Mouse (Mus musculus) ovary, postnatal 14 days (tissue): ENCODE data around the gene Mrgprh.

ENCODE experiments used
- DNase-seq: peaks from one replicate; pipeline ENCODE4 v3.0.0; 2022; ENCODE audit warnings: low spot score

The Mrgprh gene

GRCm38 (mm10) chr17:12875734-12876133 lies at the start of gene Mrgprh:
Gene Mrgprh (plus strand): TSS chr17:12876034.
- no peak for DNase-seq

- no peak for DNase-seq
Observed at GRCm38 (mm10) chr17:12830351-12830750, 45.5 kb upstream of the Mrgprh start.

- DNase-seq: no peak
Observed at GRCm38 (mm10) chr17:12832231-12832630, 43.6 kb upstream of the Mrgprh start.

GRCm38 (mm10) chr17:12832657-12833056 lies 43.2 kb upstream of the Mrgprh start:
- no peak for DNase-seq

- DNase-seq: no peak
Observed at GRCm38 (mm10) chr17:12834317-12834716, 41.5 kb upstream of the Mrgprh start.

GRCm38 (mm10) chr17:12834826-12835225 lies 41.0 kb upstream of the Mrgprh start:
- DNase-seq: no peak

GRCm38 (mm10) chr17:12835738-12836137 lies 40.1 kb upstream of the Mrgprh start:
- no peak for DNase-seq

GRCm38 (mm10) chr17:12839475-12840267 lies 36.2 kb upstream of the Mrgprh start:
- no peak for DNase-seq

GRCm38 (mm10) chr17:12843826-12844225 lies 32.0 kb upstream of the Mrgprh start:
- DNase-seq: no peak

GRCm38 (mm10) chr17:12844540-12844939 lies 31.3 kb upstream of the Mrgprh start:
- DNase-seq: no peak

- no peak for DNase-seq
Observed at GRCm38 (mm10) chr17:12845862-12846261, 30.0 kb upstream of the Mrgprh start.

- DNase-seq: no peak
Observed at GRCm38 (mm10) chr17:12846474-12846873, 29.4 kb upstream of the Mrgprh start.

GRCm38 (mm10) chr17:12847736-12848135 lies 28.1 kb upstream of the Mrgprh start:
- no peak for DNase-seq

GRCm38 (mm10) chr17:12849778-12850382 lies 26.0 kb upstream of the Mrgprh start:
- no peak for DNase-seq

GRCm38 (mm10) chr17:12851689-12852088 lies 24.1 kb upstream of the Mrgprh start:
- DNase-seq: no peak

- DNase-seq: no peak
Observed at GRCm38 (mm10) chr17:12853821-12854220, 22.0 kb upstream of the Mrgprh start.

- DNase-seq: no peak
Observed at GRCm38 (mm10) chr17:12854386-12854785, 21.4 kb upstream of the Mrgprh start.

GRCm38 (mm10) chr17:12857395-12857794 lies 18.4 kb upstream of the Mrgprh start:
- DNase-seq: no peak

- no peak for DNase-seq
Observed at GRCm38 (mm10) chr17:12858072-12858471, 17.8 kb upstream of the Mrgprh start.

GRCm38 (mm10) chr17:12859006-12859520 lies 16.8 kb upstream of the Mrgprh start:
- no peak for DNase-seq

GRCm38 (mm10) chr17:12864111-12864510 lies 11.7 kb upstream of the Mrgprh start:
- no peak for DNase-seq

GRCm38 (mm10) chr17:12865407-12865806 lies 10.4 kb upstream of the Mrgprh start:
- DNase-seq: no peak

GRCm38 (mm10) chr17:12866853-12867252 lies 9.0 kb upstream of the Mrgprh start:
- no peak for DNase-seq
